Mouse (Mus musculus) layer of hippocampus, adult 2 months (tissue): ENCODE results near the gene Vsig10l. TPM values are rescaled to one million over a fixed set of nuclear protein-coding genes. Genes with fewer than 3 reads are reported as not detected.

ENCODE experiments used
- DNase-seq, 2 experiments: peaks; one replicate each; pipeline ENCODE4 v3.0.0; 2022; ENCODE audit warnings: low spot score in 2 of 2
- H3K27ac ChIP-seq: fragments of 200-600 bp; 2 replicates; pipeline ENCODE4 v1.8.1; 2022
- H3K4me3 ChIP-seq: fragments of 200-600 bp; 2 replicates; pipeline ENCODE4 v1.8.1; 2022; ENCODE audit warnings: mild to moderate bottlenecking
- CTCF ChIP-seq: fragments of 200-600 bp; conservative IDR thresholded peaks from 2 replicates; pipeline ENCODE4 v1.8.1; 2022; ENCODE audit warnings: antibody characterized with exemption, mild to moderate bottlenecking, moderate library complexity
- long read RNA-seq, 2 experiments: library from polyadenylated mRNA; stranded (forward); transcript quantifications; one replicate each; pipeline ENCODE4 v2.0.0; 2021; ENCODE audit warnings: borderline mapping rate in 2 of 2
- total RNA-seq, 2 experiments: library from RNA; stranded (reverse); gene quantifications; 2 replicates each; pipeline ENCODE4 v1.2.3; 2021

Vsig10l gene
- 1 to 10 TPM; 1.5 to 2.2 TPM for total RNA-seq
- long read RNA-seq, experiment 1, partial matches to known transcripts: 0 of 2 reads
- long read RNA-seq, experiment 1, other reads (novel, unspliced or antisense): 2 of 2 reads
- long read RNA-seq, experiment 2, partial matches to known transcripts: 1 of 3 reads
- long read RNA-seq, experiment 2, other reads (novel, unspliced or antisense): 2 of 3 reads

- Histone ChIP-seq H3K27ac (no peak within 1 kb of the TSS), H3K4me3 (no peak within 1 kb of the TSS)
- DNase-seq: no peak
- no peak for TF ChIP-seq CTCF
Observed at GRCm38 (mm10) chr7:43462851-43463250, at the start of gene Vsig10l. Gene Vsig10l, plus strand, starts transcription at chr7:43463151.

GRCm38 (mm10) chr7:43417298-43417697 is 45.7 kb upstream of the Vsig10l start:
- Histone ChIP-seq H3K27ac (no peak overlapping the region), H3K4me3 (no peak overlapping the region)
- TF ChIP-seq CTCF: 0 out of 2 replicates have a peak, but pooled peaks have one; percentile 12
- no peak for DNase-seq

GRCm38 (mm10) chr7:43422995-43423617 is 39.8 kb upstream of the Vsig10l start:
- TF ChIP-seq CTCF: peak; percentile 99
- Histone ChIP-seq H3K27ac (no peak overlapping the region), H3K4me3 (no peak overlapping the region)
- DNase-seq: peak; percentile 81 to 90

- TF ChIP-seq CTCF: no peak
- H3K4me3 ChIP-seq: no peak overlapping the region
- DNase-seq: no peak
- H3K27ac ChIP-seq: no peak overlapping the region
Observed at GRCm38 (mm10) chr7:43423991-43424625, 38.8 kb upstream of the Vsig10l start.

- H3K4me3 ChIP-seq: no peak within 1 kb of the TSS
- DNase-seq: no peak
- no peak within 1 kb of the TSS for H3K27ac ChIP-seq
- no peak for TF ChIP-seq CTCF
Observed at GRCm38 (mm10) chr7:43427406-43427805, 35.5 kb upstream of the Vsig10l start, which contains the start of gene Lim2. Gene Lim2, plus strand, starts transcription at chr7:43427670.

- H3K27ac ChIP-seq: no peak overlapping the region
- TF ChIP-seq CTCF: no peak
- no peak for DNase-seq
- no peak overlapping the region for H3K4me3 ChIP-seq
Observed at GRCm38 (mm10) chr7:43429500-43429899, 33.5 kb upstream of the Vsig10l start.

GRCm38 (mm10) chr7:43432891-43433290 is 30.1 kb upstream of the Vsig10l start:
- no peak for TF ChIP-seq CTCF

GRCm38 (mm10) chr7:43434676-43435075 is 28.3 kb upstream of the Vsig10l start:
- H3K4me3 ChIP-seq: no peak overlapping the region
- no peak for DNase-seq
- no peak overlapping the region for H3K27ac ChIP-seq
- TF ChIP-seq CTCF: no peak

More at GRCm38 (mm10) chr7:43432891-43433290, 30.1 kb upstream of the Vsig10l start:
- H3K4me3 ChIP-seq: no peak overlapping the region
- no peak for DNase-seq
- no peak overlapping the region for H3K27ac ChIP-seq

- no peak for TF ChIP-seq CTCF
- no peak within 1 kb of the TSS for H3K4me3 ChIP-seq
- no peak within 1 kb of the TSS for H3K27ac ChIP-seq
- DNase-seq: no peak
Observed at GRCm38 (mm10) chr7:43436341-43437255, 26.4 kb upstream of the Vsig10l start, which contains the start of gene Nkg7. Gene Nkg7, plus strand, starts transcription at chr7:43437073.

- DNase-seq: no peak
- Histone ChIP-seq H3K4me3 (no peak overlapping the region), H3K27ac (no peak overlapping the region)
- no peak for TF ChIP-seq CTCF
Observed at GRCm38 (mm10) chr7:43438611-43439010, 24.3 kb upstream of the Vsig10l start.

- TF ChIP-seq CTCF: no peak
- no peak within 1 kb of the TSS for H3K27ac ChIP-seq
- H3K4me3 ChIP-seq: no peak within 1 kb of the TSS
- DNase-seq: no peak
Observed at GRCm38 (mm10) chr7:43440482-43440881, 22.5 kb upstream of the Vsig10l start, which contains the start of gene Cldnd2. Gene Cldnd2, plus strand, starts transcription at chr7:43440782.

- no peak overlapping the region for H3K4me3 ChIP-seq
- TF ChIP-seq CTCF: no peak
- no peak for DNase-seq
- no peak overlapping the region for H3K27ac ChIP-seq
Observed at GRCm38 (mm10) chr7:43441071-43441470, 21.9 kb upstream of the Vsig10l start.
